Mouse (Mus musculus) granulocyte monocyte progenitor cell, adult 5-6 weeks (primary cell): ENCODE results near the gene Cbx8. TPM values are rescaled to one million over a fixed set of nuclear protein-coding genes. Genes with fewer than 3 reads are reported as not detected.

Experiments used
- ATAC-seq: replicated peaks from 2 replicates; pipeline ENCODE4 v1.8.0; 2016; ENCODE audit warnings: mild to moderate bottlenecking, moderate TSS enrichment, inconsistent platforms; ENCODE audit not compliant: poor library complexity, severe bottlenecking
- total RNA-seq, 2 experiments: library from RNA; stranded (forward) in 1 of 2; stranded (reverse) in 1 of 2; fragments of 200-712, 200-1000 nt in 1 of 2; fragments of >200 nt in 1 of 2; fragmentation: Nextera tagmentation in 1 of 2; gene quantifications; 2 replicates each; pipeline ENCODE4 v1.2.3; 2014 to 2017

Cbx8 gene
- total RNA-seq, 2 experiments from 2014 or later = 3.2 to 3.6 TPM

- ATAC-seq = no peak
Observed at GRCm38 (mm10) chr11:119080461-119081147, 39.8 kb upstream of the Cbx8 start.

- ATAC-seq = no peak
Observed at GRCm38 (mm10) chr11:119079445-119079837, 38.7 kb upstream of the Cbx8 start.

DNA sequence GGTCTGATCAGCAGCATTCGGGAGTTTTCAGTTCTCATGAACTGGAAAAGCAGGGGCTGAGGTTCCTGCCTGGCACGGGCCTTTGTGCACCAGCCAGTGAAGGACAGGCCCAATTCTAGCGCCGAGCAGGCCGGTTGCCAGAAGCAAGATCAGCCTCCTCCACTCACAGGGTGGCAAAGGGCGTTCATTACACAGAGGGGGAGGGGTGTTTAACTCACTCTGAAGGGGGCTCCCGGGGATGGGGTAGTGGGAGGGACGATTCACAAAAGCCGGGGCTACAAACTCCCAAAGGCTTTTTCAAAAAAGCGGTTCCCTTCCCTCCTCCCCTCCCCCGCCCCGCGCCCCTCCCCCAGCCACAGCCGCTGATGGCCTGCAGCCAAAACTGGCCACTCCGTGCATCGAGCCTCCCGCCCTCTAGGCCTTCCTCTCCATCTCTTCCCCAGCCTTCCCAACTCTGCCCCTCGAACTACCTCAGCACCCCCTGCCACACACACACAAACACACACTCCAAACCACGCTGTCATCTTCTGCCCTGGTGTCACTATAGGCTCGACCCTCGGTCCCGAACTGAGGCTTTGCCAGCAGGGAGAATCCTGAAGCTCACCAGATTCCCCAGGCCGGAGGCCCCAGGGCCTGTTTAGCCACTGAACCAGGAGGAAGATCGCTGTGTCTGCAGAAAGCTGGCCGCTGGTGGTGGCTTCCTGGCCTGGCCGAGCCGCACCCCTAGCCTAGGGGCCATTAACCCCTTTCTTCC lies 38.1 kb upstream of the Cbx8 start:
- ATAC-seq = no peak

- ATAC-seq = no peak
Observed at GRCm38 (mm10) chr11:119077755-119078154, 37.0 kb upstream of the Cbx8 start.

- ATAC-seq = no peak
Observed at GRCm38 (mm10) chr11:119075805-119076204, 35.0 kb upstream of the Cbx8 start.

- no peak for ATAC-seq
Observed at GRCm38 (mm10) chr11:119073876-119074433, 33.2 kb upstream of the Cbx8 start.

DNA sequence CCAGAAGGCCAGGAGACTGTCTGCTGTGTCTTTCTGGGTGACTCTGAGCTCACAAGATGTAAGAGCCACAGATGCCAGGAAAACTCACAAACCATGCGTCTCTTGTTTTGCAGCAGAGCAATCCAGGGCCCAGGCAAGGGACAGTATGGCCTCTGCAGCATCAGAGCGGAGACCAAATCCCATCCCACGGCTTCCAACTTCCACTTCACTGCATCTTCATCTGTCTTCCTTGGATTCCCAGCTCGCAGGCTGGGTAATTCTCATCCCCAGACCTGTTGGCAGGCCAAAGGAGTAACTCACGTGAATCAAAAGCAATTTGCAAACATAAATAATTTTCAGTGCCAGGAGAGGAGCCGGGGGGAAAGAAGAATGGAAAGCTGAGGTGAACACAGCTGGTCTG lies 32.2 kb upstream of the Cbx8 start:
- no peak for ATAC-seq

- no peak for ATAC-seq
Observed at GRCm38 (mm10) chr11:119072239-119072638, 31.5 kb upstream of the Cbx8 start.

GRCm38 (mm10) chr11:119066841-119067240 lies 26.1 kb upstream of the Cbx8 start:
- ATAC-seq = no peak

DNA sequence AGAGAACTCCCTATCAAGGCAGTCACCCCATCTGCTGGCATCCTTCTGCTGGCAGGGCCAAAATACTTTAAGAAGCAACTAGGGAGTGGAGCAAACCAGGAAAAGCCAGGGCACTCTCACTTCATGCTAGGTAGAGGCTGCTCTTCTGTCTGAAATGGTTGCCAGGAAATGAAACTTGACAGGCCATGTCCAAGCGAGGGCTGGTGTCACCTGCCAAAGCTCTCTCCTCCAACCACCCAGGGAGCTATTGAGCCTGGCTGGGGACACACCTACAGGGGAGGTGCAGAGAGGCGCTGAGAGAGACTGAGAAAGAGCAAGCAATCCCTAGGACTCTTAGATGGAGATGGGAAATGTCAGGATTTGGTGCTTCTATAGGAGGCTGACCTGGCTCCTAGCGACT lies 18.5 kb upstream of the Cbx8 start:
- no peak for ATAC-seq

DNA sequence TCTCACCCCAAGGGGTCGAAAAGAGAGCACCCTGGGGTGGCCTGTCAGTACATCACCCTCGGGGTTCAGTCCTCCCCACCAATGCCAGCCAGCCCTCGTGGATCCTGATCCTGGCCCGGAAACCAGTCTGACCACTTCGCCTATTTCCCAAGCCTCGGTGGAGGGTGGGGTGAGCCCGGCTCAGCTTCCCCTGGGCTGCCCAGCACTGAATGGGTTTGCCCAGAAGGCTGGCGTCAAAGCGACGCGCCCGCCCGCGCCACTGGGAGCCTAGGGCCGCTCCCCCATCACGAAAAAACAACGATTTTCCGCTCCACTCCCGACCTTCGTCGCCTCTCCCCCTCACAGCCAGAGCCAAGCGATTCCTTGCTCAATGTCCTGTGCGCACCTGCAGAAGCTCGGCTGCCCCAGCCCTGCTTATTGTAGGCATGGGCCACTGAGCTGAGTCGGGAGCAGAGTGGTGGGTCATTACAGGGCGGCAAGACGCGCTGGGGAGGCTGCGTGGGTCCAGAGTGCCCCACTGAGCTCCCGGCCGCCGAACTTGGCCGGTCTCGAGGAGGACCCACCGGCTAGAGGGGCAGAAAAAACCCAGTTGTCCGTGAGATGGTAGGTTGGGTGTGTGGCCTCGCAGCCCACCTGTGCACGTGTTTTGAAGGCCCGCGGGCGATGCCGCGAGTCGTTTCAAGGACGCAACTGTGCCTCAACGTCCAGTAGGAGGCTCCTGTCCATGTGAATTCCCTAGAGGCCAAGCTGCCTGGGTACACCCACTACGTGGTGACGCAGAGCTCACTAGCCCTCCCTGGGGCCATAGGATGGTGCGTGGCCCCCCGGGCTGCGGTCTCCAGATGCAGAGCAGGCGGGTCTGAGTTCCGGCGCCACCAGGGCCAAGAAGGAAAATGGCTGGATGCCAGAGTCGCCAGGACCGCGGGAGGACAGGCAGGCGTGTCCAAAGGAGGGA lies 17.5 kb upstream of the Cbx8 start:
- ATAC-seq = peak; percentile 76

DNA sequence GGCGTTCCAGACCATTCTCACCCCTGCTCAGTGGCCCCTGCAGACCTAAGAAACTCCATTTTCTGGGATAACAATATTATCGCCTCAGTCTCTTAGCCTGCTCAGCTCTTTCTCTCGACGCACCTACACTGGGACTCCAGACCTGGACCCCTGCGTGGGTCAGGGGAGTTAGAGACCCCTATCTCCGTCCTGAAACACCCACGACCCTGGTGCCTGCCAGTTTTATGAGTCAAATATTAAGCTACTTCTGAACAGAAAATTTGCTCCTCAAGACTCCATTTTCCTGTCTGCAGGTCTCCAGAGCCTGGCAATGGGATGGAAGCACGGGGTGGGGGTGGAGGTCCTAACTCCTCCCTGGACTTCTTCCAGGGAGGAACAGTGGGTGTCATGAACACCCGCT lies 16.5 kb upstream of the Cbx8 start:
- no peak for ATAC-seq

GRCm38 (mm10) chr11:119056301-119057211 lies 15.8 kb upstream of the Cbx8 start:
- ATAC-seq = peak; percentile 8; the same call in 1 of the 2 replicates

DNA sequence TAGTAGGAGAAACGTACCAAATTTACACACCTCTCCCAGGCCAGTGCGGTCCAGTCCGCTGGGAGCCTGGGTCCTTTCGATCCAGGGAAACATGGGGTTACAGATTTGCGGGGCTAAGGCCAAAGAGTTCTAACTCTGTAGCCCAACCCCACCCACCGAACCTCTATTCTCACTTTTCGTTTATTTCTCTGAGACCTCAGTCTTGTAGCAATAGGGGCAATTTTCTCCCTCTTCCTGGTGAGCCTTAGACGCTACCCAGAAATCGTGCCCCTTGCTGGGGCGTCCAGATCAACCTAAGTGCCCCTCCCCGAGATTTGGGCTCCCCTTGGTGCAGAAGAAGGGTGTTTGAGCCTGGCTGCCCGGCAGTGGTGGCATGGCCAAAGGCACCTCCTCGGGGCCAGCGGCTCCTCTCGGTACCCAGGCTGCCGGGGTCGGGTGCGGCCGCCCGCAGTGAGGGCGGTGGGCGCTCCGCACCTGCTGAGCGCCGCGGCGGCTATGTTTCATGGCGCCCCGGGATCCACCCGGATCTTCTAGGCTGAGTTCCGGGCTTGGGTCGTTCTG lies 14.9 kb upstream of the Cbx8 start:
- no peak for ATAC-seq

DNA sequence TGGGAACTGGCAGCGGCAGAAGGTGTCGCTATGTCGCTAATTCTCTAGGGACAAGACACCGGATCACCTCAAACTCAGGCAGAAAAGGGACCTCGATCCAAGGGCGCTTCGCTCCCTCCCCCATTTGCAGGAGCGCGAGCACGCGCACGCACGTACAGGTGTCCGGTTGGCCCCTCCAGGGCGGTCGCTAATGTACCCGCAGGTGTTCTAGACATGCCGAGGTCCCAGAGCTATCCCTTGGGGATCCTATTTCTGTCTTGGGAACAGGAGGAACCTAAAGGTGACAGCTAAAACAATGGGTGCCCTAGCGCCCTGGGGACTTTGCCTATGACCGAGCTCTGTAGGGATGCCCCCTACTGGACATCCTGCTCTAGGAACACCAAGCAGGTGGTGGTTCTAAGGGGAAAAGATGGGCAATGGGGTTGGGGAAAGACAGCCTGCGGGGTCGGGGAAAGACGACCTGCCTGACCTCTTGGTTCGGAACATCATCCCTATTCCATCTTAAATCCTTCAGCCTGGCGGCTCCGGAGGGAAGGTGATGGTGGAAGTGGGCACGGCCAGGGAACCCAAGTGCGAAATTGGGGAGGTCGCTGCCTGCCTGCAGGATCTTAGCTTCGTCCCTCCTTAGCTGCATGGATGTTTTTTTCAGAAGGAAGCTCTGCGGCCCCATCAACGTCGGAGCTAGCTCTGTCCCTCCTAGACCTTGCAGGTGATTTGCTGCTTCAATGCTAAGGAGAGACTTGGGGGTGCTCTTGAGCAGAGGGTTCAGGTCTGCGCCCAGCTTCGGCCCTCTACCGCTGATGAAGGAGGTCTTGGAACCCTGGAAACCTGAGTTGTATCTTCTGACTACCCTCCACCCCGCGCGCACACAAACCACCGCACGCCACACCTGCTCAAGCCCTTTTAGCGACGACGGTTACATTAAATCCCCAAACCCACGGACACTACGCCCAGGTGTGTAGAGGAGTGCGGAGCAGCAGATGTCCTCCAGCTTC lies 13.9 kb upstream of the Cbx8 start:
- no peak for ATAC-seq

DNA sequence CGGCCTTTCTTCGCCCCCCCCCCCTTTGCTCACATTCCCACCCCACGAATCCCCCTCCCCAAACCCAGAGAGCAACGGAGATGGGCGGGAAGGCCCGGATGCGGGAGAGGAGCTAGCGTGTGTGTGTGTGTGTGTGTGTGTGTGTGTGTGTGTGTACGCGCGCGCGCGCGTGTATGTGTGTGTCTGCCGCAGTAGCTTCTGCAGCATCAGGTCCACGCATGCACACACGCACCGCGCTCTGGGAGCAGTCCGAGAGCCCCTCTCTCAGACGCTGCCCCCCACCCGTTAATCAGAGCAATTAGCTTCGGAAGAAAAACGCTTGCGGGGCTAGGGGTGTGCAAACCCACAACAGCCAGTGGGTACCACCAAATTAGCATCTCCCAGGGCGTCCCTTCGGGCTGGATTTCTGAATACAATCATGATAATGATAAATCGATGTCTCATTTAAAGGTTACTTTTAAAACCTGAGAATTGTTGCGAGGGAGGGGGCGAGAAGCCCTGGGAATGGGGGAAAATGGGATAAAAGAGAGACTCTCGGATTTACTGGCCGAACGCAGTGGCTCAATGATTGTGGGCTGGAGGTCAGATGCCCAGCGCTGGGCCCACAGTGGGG lies 13.1 kb upstream of the Cbx8 start:
- no peak for ATAC-seq

- peak; percentile 61 for ATAC-seq
Observed at GRCm38 (mm10) chr11:119053257-119053670, 12.5 kb upstream of the Cbx8 start.
